In the genomic region with DNA sequence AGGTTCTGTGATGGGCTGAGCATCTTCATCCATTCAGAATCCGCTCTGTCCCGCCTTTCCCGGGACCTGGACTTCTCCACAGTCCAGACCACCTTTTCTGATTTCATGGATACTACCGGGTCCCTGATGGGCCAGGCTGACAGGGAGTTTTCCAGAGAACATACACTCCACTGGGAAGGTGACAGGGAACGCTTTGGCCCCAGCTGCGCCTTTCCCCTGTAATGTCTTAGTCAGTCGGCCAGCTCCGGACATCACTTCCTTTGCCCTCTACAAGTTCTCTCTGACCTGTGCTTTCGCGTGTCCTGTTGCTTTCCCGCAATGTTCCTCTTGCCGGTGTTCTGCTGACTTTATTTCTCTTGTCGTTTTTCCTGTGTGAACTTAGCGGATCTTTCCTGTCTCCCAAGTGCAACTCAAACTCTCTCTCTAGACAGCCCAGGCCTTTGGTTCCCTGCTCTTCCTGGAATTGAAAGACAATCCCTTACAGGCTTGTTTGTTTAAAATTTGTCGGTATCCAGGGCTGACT, we compare ENCODE assay signal across 8 mouse cellular contexts. TPM values are rescaled to one million over a fixed set of nuclear protein-coding genes. Genes with fewer than 3 reads are reported as not detected.
DNase-seq lines count a peak whose midpoint lies in the region; ATAC-seq and TF ChIP-seq lines count a peak whose summit lies in the region.

No protein-coding gene starts in this region.

- peak overlapping the region; percentile 66; the same call in 1 of the 2 replicates for H3K27ac ChIP-seq in limb, embryonic 12.5 days
- peak overlapping the region; percentile 68 for H3K27ac ChIP-seq in midbrain, embryonic 12.5 days (replicated peaks)

- H3K36me3 ChIP-seq in limb, embryonic 12.5 days = peaks cover 15% of the 10 kb centered on the region
- peaks cover 4% of the 10 kb centered on the region; the same call in 1 of the 2 replicates for H3K36me3 ChIP-seq in midbrain, embryonic 12.5 days

- peaks cover 11% of the 10 kb centered on the region for H3K4me1 ChIP-seq in limb, embryonic 12.5 days (replicated peaks)
- H3K4me1 ChIP-seq in midbrain, embryonic 12.5 days = peaks cover 7% of the 10 kb centered on the region; the same call in 1 of the 2 replicates

- peak overlapping the region; percentile 83 for H3K4me2 ChIP-seq in limb, embryonic 12.5 days
- H3K4me2 ChIP-seq in midbrain, embryonic 12.5 days (replicated peaks) = peak overlapping the region; percentile 87

- H3K9me3 ChIP-seq in limb, embryonic 12.5 days = no peaks in the 10 kb centered on the region
- no peaks in the 10 kb centered on the region for H3K9me3 ChIP-seq in midbrain, embryonic 12.5 days

- no peaks in the 10 kb centered on the region for H3K27me3 ChIP-seq in Patski
- H3K27me3 ChIP-seq in limb, embryonic 12.5 days = no peaks in the 10 kb centered on the region
- H3K27me3 ChIP-seq in midbrain, embryonic 12.5 days = peaks cover 13% of the 10 kb centered on the region; the same call in 1 of the 2 replicates

- DNase-seq in adrenal gland, adult (ENCODE audit: inconsistent age in 2 of 2, low spot score in 1 of 2) = peak; percentile 57 to 82
- no peak for DNase-seq in adrenal gland, postnatal 4 days (ENCODE audit: low spot score in 2 of 2)
- no peak for DNase-seq in Patski (ENCODE audit: low read depth, low spot score)
- peak; percentile 17 for DNase-seq in heart, postnatal 25 days (ENCODE audit: low spot score)
- DNase-seq in cerebellum, adult 9-11 months = no peak

- CTCF ChIA-PET in Patski (lab: Charles Lee) = interaction anchor here (2.1 to 4.5 kb wide), 2 partner anchors 16 to 18 kb away, joined by 6 to 24 read pairs; no protein-coding TSS in a partner anchor

- in situ Hi-C loops in Patski (cut with MboI; ENCODE audit: low pct_unique_long_range_greater_than_20kb) = no loop called here

- H3K9ac ChIP-seq in limb, embryonic 12.5 days (replicated peaks) = peak overlapping the region; percentile 79
- H3K9ac ChIP-seq in midbrain, embryonic 12.5 days (replicated peaks) = peak overlapping the region; percentile 80

- POLR2A ChIA-PET in Patski (lab: Charles Lee) = no interaction called here

- 4% methylated on average over 15 of the region's 15 CpGs for WGBS in limb, embryonic 12.5 days
- WGBS in midbrain, embryonic 12.5 days = 4% methylated on average over 15 of the region's 15 CpGs

- peak; percentile 22 for ATAC-seq in Patski
- peak; percentile 36 for ATAC-seq in erythroid progenitor cell, adult 5-6 weeks (replicated peaks; ENCODE audit: low FRiP score, poor library complexity, severe bottlenecking)
- 0 out of 2 replicates have a peak, but pooled peaks have one; percentile 17 for ATAC-seq in limb, embryonic 12.5 days (ENCODE audit: insufficient number of reproducible peaks, insufficient read depth, low FRiP score, low TSS enrichment, low read depth)
- no peak for ATAC-seq in midbrain, embryonic 12.5 days (ENCODE audit: low FRiP score, low read depth)

- TF ChIP-seq CTCF in Patski (IDR thresholded peaks at IDR 0.05) = no peak

- intact Hi-C loops in heart, postnatal 25 days (cut with DNase I) = loop anchor here (5.0 kb wide), 1 partner anchor 126 kb away; a partner anchor contains a TSS

- H3K4me3 ChIP-seq in limb, embryonic 12.5 days (replicated peaks) = peak overlapping the region; percentile 74
- peak overlapping the region; percentile 72 for H3K4me3 ChIP-seq in midbrain, embryonic 12.5 days

RNA-seq across cellular contexts. Expression of a gene that starts 0.7 kb away (rescaled TPM):
- total RNA-seq in adrenal gland, postnatal 4 days (2021) = 10 to 100 TPM; 22.6 to 28.3 TPM
- polyA plus RNA-seq in Patski (2021) = 84.2 TPM
- 3.6 and 13.4 TPM in 2 replicates for total RNA-seq in erythroid progenitor cell, adult 5-6 weeks (2015; ENCODE audit: low replicate concordance)
- 12.3 and 23.6 TPM in 2 replicates for total RNA-seq in erythroid progenitor cell, adult 5-6 weeks (2017; ENCODE audit: low replicate concordance)
- total RNA-seq in heart, postnatal 25 days (2021) = 1 to 10 TPM; 5.7 to 6.8 TPM
- polyA plus RNA-seq in limb, embryonic 12.5 days (2016; fragmentation: Nextera tagmentation; extraction: Ambion mirVana) = 32.0 and 35.2 TPM in 2 replicates
- 25.1 and 25.3 TPM in 2 replicates for polyA plus RNA-seq in midbrain, embryonic 12.5 days (2016; fragmentation: Nextera tagmentation; extraction: Ambion mirVana)

Comparison
In these comparisons a context has a peak if more than half of its experiments do, and no peak if none do; other contexts are left out.
1. DNase-seq: peak in adrenal gland, adult (2 of 2) and heart, postnatal 25 days (single experiment); none in adrenal gland, postnatal 4 days (0 of 2), Patski (single experiment) and cerebellum, adult 9-11 months (single experiment).